Mouse (Mus musculus) frontal cortex, postnatal 14 days (tissue): Measurements from ENCODE around the gene Arhgap10.

Source experiments
- DNase-seq, 2 experiments: peaks; one replicate each; pipeline ENCODE4 v3.0.0; 2022; ENCODE audit warnings: low spot score in 2 of 2

The Arhgap10 gene

GRCm38 (mm10) chr8:77517301-77518200, at the start of gene Arhgap10:
Gene Arhgap10, minus strand, starts transcription at chr8:77517953.
- DNase-seq = peak; percentile 23 to 35

- DNase-seq = no peak
Measured at GRCm38 (mm10) chr8:77561441-77561840, 43.7 kb upstream of the Arhgap10 start.

GRCm38 (mm10) chr8:77552491-77552890, 34.7 kb upstream of the Arhgap10 start:
- DNase-seq = no peak

GRCm38 (mm10) chr8:77549881-77550580, 32.3 kb upstream of the Arhgap10 start:
- DNase-seq = no peak

- peak; percentile 85 to 92 for DNase-seq
Measured at GRCm38 (mm10) chr8:77549121-77549706, 31.5 kb upstream of the Arhgap10 start, which contains the start of gene Prmt9. Gene Prmt9, plus strand, starts transcription at chr8:77549397.

GRCm38 (mm10) chr8:77545616-77546015, 27.9 kb upstream of the Arhgap10 start:
- no peak for DNase-seq

GRCm38 (mm10) chr8:77544428-77544827, 26.7 kb upstream of the Arhgap10 start:
- no peak for DNase-seq

- DNase-seq = no peak
Measured at GRCm38 (mm10) chr8:77543152-77543777, 25.5 kb upstream of the Arhgap10 start.

- no peak for DNase-seq
Measured at GRCm38 (mm10) chr8:77538256-77538655, 20.5 kb upstream of the Arhgap10 start.

GRCm38 (mm10) chr8:77536821-77537220, 19.1 kb upstream of the Arhgap10 start:
- DNase-seq = no peak

- DNase-seq = peak in 1 of 2 experiments; percentile 31
Measured at GRCm38 (mm10) chr8:77535026-77535595, 17.4 kb upstream of the Arhgap10 start.

- no peak for DNase-seq
Measured at GRCm38 (mm10) chr8:77534358-77534992, 16.7 kb upstream of the Arhgap10 start.

- no peak for DNase-seq
Measured at GRCm38 (mm10) chr8:77526130-77526529, 8.4 kb upstream of the Arhgap10 start.

- DNase-seq = no peak
Measured at GRCm38 (mm10) chr8:77524906-77525305, 7.2 kb upstream of the Arhgap10 start.

- DNase-seq = no peak
Measured at GRCm38 (mm10) chr8:77524018-77524615, 6.4 kb upstream of the Arhgap10 start.

- DNase-seq = no peak
Measured at GRCm38 (mm10) chr8:77522984-77523383, 5.2 kb upstream of the Arhgap10 start.

GRCm38 (mm10) chr8:77521028-77521785, 3.5 kb upstream of the Arhgap10 start:
- no peak for DNase-seq

GRCm38 (mm10) chr8:77520601-77521000, 2.8 kb upstream of the Arhgap10 start:
- no peak for DNase-seq

- DNase-seq = peak in 1 of 2 experiments; percentile 40
Measured at GRCm38 (mm10) chr8:77518201-77519115, 705 bp upstream of the Arhgap10 start.
